Mouse (Mus musculus) left cerebral cortex, postnatal 4 days (tissue): Measurements from ENCODE around the gene Vmn1r202. TPM values are rescaled to one million over a fixed set of nuclear protein-coding genes. Genes with fewer than 3 reads are reported as not detected.
"Not testable (repeated sequence)": the region's sequence is repeated elsewhere in the genome, so short reads cannot be mapped to it uniquely, and the experiment has no call there.

ENCODE experiments used
- DNase-seq: peaks from one replicate; pipeline ENCODE4 v3.0.0-alpha.2; 2022
- intact Hi-C: fragments of 180-260 bp; cut with DNase I; formaldehyde crosslinking; loops from one replicate; pipeline ENCODE4 v1.15.1; 2025
- total RNA-seq, 2 experiments: library from RNA; stranded (reverse); gene quantifications; 2 replicates each; pipeline ENCODE4 v1.2.3; 2021

Vmn1r202 gene
- not detected for total RNA-seq

- intact Hi-C loops, result no loop called here
These were observed at the start of gene Vmn1r202 for GRCm38 (mm10) chr13:22505281-22505680. Gene Vmn1r202, minus strand, starts transcription at chr13:22505381.

GRCm38 (mm10) chr13:22552898-22553297 is 47.7 kb upstream of the Vmn1r202 start, which contains the start of gene Vmn1r204:
Gene Vmn1r204, plus strand, starts transcription at chr13:22553198.
- DNase-seq, intact Hi-C loops: not testable (repeated sequence)

More at GRCm38 (mm10) chr13:22505281-22505680, at the start of gene Vmn1r202:
- no peak for DNase-seq

GRCm38 (mm10) chr13:22517814-22518213 is 12.6 kb upstream of the Vmn1r202 start, which contains the start of gene Vmn1r203:
Gene Vmn1r203, plus strand, starts transcription at chr13:22518114.
- no peak for DNase-seq
- intact Hi-C loops, result no loop called here

GRCm38 (mm10) chr13:22502431-22502830 is 2.8 kb downstream of the Vmn1r202 start:
- intact Hi-C loops, result no loop called here
- DNase-seq, result no peak

- no peak for DNase-seq
- intact Hi-C loops, result no loop called here
These were observed 33.6 kb downstream of the Vmn1r202 start, which contains the start of gene Vmn1r201 for GRCm38 (mm10) chr13:22471623-22472022. Gene Vmn1r201, plus strand, starts transcription at chr13:22471923.

- intact Hi-C loops, result no loop called here
- no peak for DNase-seq
These were observed 50.0 kb downstream of the Vmn1r202 start for GRCm38 (mm10) chr13:22455145-22455544.

Other genes starting within 250 kb of the Vmn1r202 start
- gene Vmn1r195, start 234.9 kb downstream of the Vmn1r202 start, total RNA-seq, result not detected
- not detected for gene Vmn1r196, start 215.5 kb downstream of the Vmn1r202 start, total RNA-seq
- gene Vmn1r197, start 180.8 kb downstream of the Vmn1r202 start, total RNA-seq, result not detected
- gene Vmn1r198, start 155.0 kb downstream of the Vmn1r202 start, total RNA-seq, result not detected
- gene Vmn1r199, start 125.6 kb downstream of the Vmn1r202 start, total RNA-seq, result not detected
- gene Vmn1r200, start 115.0 kb downstream of the Vmn1r202 start, total RNA-seq, result not detected
- not detected for gene Vmn1r201, start 33.5 kb downstream of the Vmn1r202 start, total RNA-seq
- gene Vmn1r203, start 12.7 kb upstream of the Vmn1r202 start, total RNA-seq, result under 1 TPM in 1 of 2 experiments, not detected in 1; 0.06 TPM
- gene Vmn1r204, start 47.8 kb upstream of the Vmn1r202 start, total RNA-seq, result not detected
- not detected for gene Vmn1r205, start 87.6 kb upstream of the Vmn1r202 start, total RNA-seq
- gene Vmn1r206, start 118.9 kb upstream of the Vmn1r202 start, total RNA-seq, result not detected
- under 1 TPM; 0.12 to 0.14 TPM for gene Vmn1r207-ps, start 224.2 kb upstream of the Vmn1r202 start, total RNA-seq